Mouse (Mus musculus): ENCODE results near the gene Wnt5b.

The Wnt5b gene

DNA sequence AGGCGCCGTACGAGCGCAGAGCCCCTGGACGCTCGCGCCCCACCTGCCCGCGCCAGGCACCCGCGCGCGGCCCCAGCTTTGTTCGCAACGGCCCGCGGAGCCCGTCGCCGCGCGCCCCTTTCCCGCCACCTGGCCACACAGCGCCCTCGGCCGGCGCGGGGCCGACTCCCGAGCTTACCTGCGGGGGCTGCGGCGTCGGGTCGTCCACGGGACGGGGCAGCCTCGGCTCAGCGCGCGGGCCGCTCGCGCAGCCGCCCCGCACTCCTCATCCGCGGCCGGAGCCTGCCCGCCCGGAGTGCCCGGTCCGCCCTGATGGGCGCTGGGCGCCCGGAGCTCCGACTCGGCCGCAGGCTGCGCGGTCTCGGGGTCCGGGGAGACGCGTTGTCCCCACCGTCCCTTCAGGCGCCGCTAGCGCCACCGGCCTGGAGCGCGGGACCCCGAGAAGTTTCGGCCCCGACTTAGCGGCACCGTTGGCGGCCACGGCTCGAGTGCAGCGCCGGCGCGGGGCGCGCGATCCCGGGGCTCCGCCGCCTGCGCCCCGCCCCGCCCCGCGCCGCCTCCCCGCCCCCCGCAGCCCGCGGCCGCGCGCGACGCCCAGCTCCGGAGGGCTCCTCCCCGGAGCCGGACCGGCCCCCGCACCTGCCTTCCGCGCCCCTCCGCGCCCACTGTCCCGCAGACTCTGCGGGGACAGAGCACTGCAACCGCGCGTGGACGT is at the start of gene Wnt5b:
TSS of gene Wnt5b (minus strand) at position 545 of the 715 bp plus-strand sequence.
- no peak for DNase-seq (ENCODE audit: low read depth, low spot score)

DNA sequence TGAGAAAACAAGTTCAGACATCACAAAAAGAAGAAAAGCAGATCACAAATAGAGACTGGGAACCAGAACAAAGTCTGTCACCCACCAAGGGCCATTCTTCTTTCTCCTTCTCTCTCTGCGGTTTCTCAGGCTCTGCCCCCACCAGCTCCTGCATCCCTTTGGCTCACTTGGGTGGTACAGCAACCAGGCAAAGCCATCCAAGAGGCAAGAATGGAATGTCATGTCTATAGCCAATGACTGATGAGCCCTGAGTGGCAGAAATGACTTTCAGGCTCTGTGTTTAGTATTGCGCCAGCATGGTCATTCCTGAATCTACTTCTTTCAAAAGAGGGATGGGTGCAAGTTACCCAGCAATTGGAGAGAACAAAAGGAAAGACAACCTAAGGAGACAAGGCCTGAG is 46.7 kb upstream of the Wnt5b start:
- no peak for DNase-seq (ENCODE audit: low read depth, low spot score)

DNA sequence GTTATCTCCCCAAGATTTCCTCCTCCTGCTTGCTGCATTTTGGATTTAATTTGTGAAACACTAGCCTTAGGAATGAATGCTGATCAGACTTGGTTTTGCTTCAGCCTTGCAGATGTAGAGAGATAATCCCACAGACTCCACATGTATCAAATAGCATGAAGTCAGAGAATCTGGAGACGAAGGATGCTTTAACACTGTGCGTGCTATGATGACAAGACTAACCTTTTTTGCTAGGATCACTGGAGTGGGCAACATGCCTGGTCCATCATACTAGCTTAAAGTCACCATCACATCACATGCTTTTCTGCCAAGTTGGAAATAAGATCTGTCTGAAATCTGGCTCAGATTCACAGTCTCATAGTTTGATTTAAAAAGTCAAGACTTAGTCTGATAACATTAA is 43.8 kb upstream of the Wnt5b start:
- no peak for DNase-seq (ENCODE audit: low read depth, low spot score)

DNA sequence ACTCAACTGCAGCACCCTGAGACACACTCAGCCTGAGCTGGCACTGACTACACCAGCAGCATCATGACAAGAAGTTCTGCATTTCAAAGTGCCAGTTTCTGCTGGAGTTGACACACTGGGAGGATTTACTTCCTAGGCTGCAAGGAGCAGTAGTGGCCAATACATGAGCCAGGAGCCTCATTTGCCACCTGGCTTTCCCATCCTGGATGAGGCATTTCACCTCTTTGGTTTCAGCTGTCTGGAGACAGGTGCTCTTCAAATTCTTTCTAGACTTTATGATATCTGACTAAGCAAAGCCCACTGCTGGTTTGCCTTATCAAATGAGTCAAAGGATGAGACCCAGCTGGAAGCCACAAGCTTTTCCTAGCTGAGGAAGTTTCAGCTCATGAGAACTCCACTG is 43.3 kb upstream of the Wnt5b start:
- DNase-seq (ENCODE audit: low read depth, low spot score), result no peak

DNA sequence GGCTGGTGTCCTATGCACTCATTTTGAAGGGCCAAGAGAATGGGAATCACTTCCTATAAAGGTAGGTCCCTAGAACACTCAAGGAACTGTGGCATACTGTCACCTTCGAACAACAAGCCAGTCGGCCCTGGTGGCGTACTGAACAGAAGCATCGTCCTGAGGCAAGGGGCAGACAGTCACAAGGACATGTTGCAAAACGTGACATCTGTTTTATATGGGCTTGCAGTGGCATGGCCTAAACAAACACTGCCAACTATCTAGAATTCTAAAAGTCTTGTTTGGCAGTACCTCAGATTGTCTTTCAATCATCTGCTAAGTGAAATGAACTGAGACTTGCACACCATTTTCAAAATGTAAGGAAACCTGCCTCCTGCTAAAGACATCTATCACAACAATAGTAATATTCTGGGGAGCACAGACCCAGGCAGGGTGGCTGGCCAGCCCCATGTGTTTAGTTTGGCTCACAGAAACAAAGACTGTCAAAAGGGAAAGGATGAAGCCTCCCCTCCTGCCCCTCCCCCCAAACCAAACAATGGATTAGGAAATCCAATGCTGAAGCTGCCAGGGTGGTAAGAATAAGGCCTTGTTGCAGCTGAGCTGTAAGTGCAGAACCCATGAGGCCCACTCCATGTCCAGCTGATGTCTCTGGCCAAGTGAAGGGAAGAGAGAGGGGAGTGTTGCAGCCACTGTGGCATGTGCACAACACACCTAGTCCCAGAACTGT is 41.7 kb upstream of the Wnt5b start:
- peak; percentile 20 for DNase-seq (ENCODE audit: low read depth, low spot score)

DNA sequence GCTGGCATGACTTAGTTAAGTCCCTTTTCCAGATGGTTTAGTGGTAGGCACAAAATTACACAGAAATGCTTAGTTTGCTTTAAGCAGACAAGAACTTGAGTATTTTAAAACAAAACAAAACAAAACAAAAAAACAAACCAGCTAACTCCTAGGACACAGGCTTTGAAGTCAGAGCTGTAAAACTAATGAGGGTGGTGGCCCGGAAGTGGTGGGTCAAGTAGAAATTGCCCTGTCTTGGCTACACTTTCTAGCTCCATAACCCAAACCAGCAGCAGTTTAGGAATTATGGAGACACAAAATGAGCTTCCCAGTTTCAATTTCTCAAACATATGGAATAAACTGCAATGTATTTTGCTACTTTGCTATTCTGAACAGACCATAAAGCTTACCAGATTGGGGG is 39.9 kb upstream of the Wnt5b start:
- DNase-seq (ENCODE audit: low read depth, low spot score), result no peak

DNA sequence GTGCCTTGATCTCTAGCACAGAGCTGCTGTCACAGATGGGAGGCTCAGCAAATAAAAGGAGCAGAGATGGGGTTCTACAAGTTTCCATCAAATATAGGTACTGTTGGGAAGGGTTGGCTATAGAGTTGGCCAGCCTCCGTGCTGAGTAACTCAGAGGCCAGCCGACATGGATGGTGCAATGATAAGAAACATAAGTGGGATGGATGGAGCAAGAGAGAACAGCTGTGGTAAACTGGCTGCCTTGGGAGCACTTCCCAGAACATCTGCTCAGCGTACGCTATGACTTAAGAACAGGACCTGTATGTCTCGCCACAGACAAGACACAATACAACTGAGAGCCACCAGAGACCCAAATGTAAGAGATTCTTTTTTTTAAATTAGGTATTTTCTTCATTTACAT is 39.0 kb upstream of the Wnt5b start:
- DNase-seq (ENCODE audit: low read depth, low spot score), result peak; percentile 21

DNA sequence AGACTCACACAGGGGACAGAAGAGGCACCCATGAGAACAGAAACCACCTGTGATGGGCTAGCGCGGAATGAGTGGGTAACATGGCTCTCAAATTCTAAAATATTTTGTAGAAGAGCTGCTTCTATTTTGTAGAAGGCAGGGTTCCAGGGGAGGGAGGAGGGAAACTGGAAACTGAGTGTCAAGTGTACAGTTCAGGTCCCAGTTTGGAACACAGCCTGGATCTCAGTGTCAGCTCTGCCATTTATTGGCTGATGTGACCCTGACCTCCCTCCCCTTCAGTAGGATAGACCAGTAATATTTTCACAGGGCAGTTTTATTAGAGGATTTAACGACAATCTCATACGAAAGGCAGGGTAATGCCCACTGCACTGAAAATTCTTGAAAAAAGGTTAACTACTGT is 32.6 kb upstream of the Wnt5b start:
- no peak for DNase-seq (ENCODE audit: low read depth, low spot score)

DNA sequence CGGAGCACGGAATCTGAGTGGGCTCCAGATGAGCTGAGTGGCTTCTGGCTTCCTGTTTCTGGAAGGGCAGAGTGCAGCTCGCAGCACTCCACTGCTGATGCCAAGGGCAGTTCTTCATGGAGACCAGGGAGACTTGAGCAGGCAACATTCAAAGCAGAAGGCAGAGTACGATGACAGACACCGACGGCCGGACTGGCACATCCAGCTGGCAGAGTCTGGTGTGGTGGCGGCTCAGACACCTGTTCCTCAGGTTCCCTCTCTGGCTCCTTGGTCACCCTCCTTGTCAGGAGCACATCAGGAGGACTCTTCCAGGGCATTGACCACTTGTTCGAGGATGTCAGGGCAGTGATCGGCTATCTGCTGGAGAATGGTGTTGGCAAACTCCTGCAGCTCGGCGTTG is 31.2 kb upstream of the Wnt5b start:
- no peak for DNase-seq (ENCODE audit: low read depth, low spot score)

DNA sequence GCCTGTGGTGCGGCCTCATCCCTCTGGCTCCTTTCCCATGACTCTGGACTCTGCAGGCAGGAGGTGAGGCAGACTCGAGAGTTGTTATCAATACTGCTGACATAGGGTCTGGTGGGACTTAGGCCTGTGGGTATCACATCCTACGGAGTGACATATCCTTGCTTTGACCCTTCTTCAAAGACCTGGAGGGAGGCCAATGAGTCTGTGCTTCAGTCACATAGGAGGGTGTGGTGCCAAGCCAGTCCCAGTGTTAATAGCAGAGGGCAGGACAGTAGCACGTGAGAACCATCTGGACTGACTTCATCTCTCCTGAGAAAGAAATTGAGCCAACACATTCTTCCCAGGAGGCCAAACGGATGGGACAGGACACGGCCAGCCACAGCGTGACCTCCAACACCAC is 28.1 kb upstream of the Wnt5b start:
- DNase-seq (ENCODE audit: low read depth, low spot score), result no peak

DNA sequence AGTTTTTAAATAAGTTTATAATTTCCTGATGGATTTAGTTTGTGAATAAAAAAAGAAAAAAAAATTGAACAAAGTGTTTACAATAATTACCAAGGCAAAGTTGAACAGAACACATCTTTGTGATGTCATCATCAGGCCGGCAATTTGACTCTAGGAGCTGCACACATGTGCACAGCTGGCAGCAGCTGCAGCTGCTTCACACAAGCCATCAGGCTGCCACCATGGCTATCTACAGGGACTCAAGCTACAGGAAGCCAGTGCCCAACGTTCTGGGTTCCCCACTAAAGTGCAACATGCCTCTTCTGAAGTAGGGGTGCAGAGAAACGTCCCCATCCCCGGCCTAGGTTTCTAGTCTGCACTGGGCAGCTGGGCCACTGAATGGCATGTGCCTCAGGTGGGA is 26.6 kb upstream of the Wnt5b start:
- no peak for DNase-seq (ENCODE audit: low read depth, low spot score)

DNA sequence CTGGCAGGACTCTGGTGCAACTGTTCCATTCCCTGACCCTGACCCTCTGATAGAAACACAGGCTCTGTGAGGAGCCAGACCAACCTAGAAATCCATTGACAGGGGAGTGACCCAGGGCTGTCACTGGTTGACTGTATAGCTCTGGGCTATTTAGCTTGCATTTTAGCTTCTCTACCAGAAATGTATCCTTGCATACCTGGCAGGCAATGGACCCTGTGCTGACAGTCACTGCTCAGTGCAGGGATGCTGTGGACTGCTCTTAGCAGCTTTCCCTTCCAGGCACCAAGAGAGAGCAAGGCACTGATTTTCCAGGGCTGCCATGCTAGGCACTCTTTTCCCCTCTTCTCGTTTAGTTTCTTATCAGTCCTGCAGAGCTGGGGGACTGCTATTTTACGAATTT is 24.2 kb upstream of the Wnt5b start:
- DNase-seq (ENCODE audit: low read depth, low spot score), result no peak

DNA sequence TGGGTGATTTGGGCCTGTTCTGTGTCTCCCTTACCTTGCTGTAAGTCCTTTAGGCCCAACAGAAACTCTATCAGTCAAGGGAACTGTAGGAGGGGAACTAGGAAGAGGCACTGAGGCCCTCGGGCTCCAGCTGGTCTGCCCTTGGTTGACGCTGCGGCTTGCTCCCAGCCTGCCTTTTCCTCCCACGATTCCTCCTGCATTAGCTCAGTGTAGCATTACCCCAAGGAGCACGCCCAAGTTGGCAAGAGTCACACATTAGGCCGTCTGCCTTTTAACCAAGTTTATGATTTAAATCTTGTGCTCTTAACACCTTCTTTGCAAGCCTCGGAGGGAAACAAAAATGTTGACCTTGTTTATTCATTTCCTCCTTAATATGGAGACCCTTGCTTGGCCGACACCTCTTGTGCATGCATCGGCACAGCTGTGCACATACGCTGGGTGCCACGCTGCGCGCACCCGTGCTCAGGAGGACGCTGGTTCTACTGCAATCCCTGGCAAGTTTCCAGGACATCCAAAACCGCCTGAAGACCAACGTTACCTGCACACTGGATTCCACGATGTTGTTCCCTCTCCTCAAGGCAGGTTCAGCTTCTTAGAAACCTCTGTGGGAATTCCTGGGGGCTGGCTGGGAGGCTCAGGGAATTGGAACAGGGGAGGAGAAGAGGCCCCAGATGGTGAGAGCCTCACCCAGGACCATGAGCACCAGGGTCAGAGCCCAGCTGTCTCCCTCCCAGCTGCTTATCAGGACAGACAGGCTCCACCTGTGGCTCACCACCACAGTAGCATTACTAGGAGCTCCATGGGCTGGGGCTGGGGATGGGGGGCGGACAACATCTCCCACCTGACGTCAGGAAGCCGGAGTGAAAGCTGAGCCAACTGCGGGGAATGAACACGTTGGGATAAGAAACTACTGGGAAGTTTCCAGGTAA is 21.6 kb upstream of the Wnt5b start:
- DNase-seq (ENCODE audit: low read depth, low spot score), result no peak

DNA sequence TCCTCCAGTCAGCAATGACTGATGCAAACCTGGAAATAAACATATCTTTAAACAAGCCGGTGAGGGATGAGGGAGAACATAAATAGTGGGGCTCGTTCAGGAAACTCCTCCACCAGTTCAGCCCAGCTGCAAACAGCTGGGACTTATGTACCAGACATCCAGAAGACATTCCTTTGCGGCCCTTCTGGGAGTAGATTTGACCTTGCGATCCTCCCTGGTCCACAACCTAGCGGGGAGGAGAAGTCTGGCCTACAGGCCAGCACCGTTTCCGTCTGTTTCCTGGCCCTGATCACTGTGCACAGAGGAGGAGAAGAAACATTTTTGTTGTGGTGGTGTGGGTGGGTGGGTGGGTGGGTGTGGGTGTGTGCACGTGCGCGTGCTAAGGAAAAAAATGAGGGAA is 18.4 kb upstream of the Wnt5b start:
- no peak for DNase-seq (ENCODE audit: low read depth, low spot score)

DNA sequence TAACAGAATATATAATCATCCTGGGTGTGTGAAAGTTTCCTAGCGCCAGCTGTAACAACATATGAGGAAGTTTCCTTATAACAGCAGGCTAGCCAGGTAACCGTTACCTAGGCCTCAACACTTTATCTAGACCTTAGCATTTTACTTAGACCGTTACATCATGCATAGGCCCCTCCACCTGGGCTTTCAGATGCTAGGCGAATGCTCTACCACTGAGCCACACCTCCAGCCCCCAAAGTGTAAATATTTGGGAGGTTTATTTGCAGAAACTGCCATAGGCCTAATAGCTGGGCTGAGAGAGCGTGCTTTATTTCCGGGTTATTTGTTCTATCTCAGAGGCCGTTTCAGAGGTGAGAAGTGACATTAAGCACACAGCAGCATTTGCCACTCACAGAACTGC is 14.7 kb upstream of the Wnt5b start:
- no peak for DNase-seq (ENCODE audit: low read depth, low spot score)

DNA sequence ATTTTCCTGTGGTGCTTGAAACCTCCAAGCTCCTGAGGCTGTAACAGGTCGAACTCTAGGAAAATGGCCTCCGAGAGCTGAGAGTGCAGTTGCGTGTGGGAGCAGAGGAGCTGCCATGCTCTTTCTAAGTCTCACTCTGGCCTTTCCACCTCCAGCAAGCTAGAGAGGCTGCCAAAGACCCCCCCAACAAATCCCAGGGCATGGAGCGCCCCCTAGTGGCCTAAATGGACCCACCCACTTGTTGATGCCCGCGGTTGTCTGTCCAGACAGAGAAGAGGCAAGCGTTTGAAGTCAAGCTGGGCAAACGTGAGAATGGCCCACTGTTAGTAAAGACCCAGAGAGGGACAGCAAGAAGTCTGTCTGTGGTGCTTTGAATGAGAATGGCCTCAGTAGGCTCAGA is 10.3 kb upstream of the Wnt5b start:
- no peak for DNase-seq (ENCODE audit: low read depth, low spot score)

DNA sequence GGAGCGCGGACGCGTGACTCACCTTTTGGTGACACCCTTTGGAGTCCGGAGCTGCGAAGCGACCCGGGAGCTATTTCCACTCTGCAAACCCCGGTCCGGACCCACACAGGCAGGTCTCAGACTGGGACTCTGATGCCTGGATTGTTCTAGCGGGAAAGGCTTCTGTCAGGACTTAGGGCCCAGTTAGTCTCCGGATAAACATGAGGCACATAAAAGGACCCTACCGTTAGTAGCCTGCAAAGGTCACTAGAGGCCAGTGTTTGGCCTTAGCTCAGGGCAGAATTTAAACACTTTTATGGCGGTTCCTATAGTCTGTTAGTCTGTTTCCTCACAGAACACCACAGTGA is 344 bp upstream of the Wnt5b start:
- DNase-seq (ENCODE audit: low read depth, low spot score), result no peak

DNA sequence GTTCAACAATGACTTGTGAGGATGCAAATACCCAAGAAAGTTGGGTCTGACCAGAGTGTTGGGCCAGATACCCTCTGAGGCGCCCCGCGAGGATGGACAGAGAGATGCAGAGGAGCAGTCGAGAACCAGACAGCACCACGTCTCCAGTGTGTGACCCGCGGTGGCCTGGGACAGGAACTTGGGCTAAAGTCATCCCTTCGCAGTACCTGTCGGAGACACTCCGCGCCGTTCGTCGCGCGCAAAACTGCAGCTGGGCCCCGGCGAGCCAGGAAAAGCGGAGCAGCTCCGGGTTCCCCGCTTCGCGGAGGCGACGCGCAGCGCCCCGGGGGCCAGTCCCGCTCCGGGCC is 718 bp downstream of the Wnt5b start:
- DNase-seq (ENCODE audit: low read depth, low spot score), result no peak

DNA sequence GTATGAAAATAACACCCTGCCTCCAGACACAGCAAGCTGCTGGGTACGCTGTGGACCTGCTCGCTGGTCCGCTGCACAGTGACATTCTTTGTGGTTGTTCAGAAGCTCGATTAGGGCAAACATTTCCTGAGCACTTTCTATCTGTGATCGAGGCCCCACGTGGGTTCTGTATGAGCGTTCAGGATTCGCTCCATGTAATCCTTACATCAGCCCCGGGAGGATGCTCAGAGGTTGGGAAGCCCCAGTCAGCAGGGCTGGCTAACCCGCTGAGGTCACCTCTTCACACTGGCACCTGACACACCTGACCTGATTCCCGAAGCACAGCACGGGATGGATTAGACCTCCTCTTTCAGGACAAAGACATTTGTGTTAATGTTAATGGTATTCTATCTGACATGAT is 8.3 kb downstream of the Wnt5b start:
- DNase-seq (ENCODE audit: low read depth, low spot score), result no peak

DNA sequence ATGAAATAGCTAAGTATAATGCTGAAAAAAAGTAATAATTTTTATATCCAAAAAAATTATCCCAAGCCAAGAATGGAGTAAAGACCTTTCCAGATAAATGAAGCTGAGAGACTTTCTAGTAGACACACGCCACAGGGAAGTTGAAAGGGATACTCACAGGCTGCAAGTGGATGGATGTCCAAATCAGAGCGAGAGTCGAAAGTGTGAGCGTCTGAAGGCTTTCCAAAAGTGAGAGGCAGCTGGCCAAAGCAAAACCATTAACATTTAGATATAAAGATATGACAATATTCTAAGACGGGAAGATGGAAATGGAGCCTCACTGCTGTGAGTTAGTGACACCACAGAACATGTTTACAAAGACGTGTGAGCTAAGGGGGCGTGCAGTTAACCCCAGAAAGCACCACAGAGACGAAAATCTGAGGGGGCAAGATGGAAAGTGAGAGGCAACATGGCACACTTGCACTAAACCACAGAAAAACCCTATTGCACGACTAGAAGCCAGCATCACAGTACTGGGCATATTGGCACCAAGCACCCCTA is 10.9 kb downstream of the Wnt5b start:
- no peak for DNase-seq (ENCODE audit: low read depth, low spot score)

DNA sequence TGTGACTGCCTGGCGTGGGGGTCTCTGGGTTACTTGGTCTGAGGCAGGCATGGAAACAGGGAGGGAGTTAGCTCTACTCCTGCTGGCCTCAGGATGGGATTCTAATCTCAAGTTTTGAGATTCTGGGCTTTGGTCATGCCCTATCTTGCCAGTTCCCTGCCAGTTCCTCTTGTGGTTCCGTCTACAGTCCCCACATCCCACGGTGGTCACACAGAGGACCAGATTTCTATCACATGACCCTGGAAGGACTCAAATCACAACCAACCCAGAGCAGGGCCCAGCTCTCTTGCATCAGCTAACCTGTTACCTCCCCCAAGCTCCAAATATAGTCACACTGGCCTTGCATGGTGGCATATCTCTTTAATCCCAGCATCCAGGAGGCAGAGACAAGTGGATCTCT is 14.5 kb downstream of the Wnt5b start:
- no peak for DNase-seq (ENCODE audit: low read depth, low spot score)

DNA sequence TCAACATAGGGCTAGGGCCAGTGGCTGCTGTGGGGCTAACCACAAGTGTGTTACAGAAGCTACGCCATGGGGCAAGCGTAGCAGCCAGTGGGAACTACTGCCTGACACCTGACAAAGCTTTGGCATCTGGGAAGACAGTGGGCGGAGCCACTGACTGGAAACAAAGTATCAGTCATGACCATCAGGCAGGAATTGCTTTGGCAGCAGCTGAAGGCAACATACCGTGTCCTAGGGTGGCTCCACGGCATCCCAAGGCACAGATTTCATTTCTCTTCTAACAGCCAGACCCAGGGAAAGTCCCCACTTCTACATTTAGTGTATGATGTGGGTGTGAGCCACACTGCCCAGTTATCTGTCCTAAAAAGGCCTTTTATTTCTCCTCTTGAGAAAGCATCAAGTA is 17.6 kb downstream of the Wnt5b start:
- peak; percentile 44 for DNase-seq (ENCODE audit: low read depth, low spot score)

Data from 3T3-L1 (cell line).